Mouse (Mus musculus) myocyte (in vitro differentiated cells): Measurements from ENCODE around the gene Gpr22. TPM values are rescaled to one million over a fixed set of nuclear protein-coding genes. Genes with fewer than 3 reads are reported as not detected.

ENCODE experiments used
- H3K27me3 ChIP-seq: one replicate; pipeline ENCODE4 v1.6.1; 2011; ENCODE audit not compliant: control insufficient read depth, insufficient read depth, insufficient read length
- H3K36me3 ChIP-seq: one replicate; pipeline ENCODE4 v1.6.1; 2011; ENCODE audit not compliant: control insufficient read depth, insufficient read depth
- H3K4me2 ChIP-seq: one replicate; pipeline ENCODE4 v1.6.1; 2011; ENCODE audit warnings: low read depth, control low read depth
- H3K4me3 ChIP-seq: one replicate; pipeline ENCODE4 v1.5.1; 2011; ENCODE audit warnings: mild to moderate bottlenecking, control low read depth, moderate library complexity
- H3K79me2 ChIP-seq: one replicate; pipeline ENCODE4 v1.6.1; 2011; ENCODE audit not compliant: control insufficient read depth, insufficient read depth
- H3ac ChIP-seq: one replicate; pipeline ENCODE4 v1.6.1; 2011; ENCODE audit not compliant: control insufficient read depth, insufficient read length
- CEBPB ChIP-seq: IDR thresholded peaks from 2 replicates; pipeline ENCODE4 v1.6.1; 2011; ENCODE audit warnings: mild to moderate bottlenecking, moderate library complexity; ENCODE audit not compliant: poor library complexity, insufficient read depth, severe bottlenecking
- E2F4 ChIP-seq: IDR thresholded peaks from one replicate; pipeline ENCODE4 v1.6.1; 2011; ENCODE audit warnings: mild to moderate bottlenecking, control low read depth, moderate library complexity; ENCODE audit not compliant: insufficient read depth
- MAX ChIP-seq: IDR thresholded peaks from one replicate; pipeline ENCODE4 v1.6.1; 2011; ENCODE audit warnings: low read depth, mild to moderate bottlenecking, control low read depth
- MYOD1 ChIP-seq, 3 experiments: IDR thresholded peaks; one replicate each; pipeline ENCODE4 v1.6.1; 2011; ENCODE audit warnings: control low read depth in 2 of 3, low read depth in 2 of 3, mild to moderate bottlenecking in 2 of 3, moderate library complexity in 1 of 3; ENCODE audit not compliant: insufficient read length in 2 of 3, control insufficient read depth in 1 of 3
- MYOG ChIP-seq, 3 experiments: IDR thresholded peaks; one replicate each; pipeline ENCODE4 v1.6.1; 2011; ENCODE audit warnings: control low read depth in 2 of 3, low read depth in 2 of 3, mild to moderate bottlenecking in 2 of 3; ENCODE audit not compliant: insufficient read length in 2 of 3, control insufficient read depth in 1 of 3, insufficient read depth in 1 of 3
- POLR2A ChIP-seq: IDR thresholded peaks from one replicate; pipeline ENCODE4 v1.6.1; 2011; ENCODE audit warnings: low read depth, mild to moderate bottlenecking, control low read depth, moderate library complexity; ENCODE audit not compliant: insufficient read length
- POLR2AphosphoS2 ChIP-seq: IDR thresholded peaks from one replicate; pipeline ENCODE4 v1.6.1; 2011; ENCODE audit warnings: low read depth, control low read depth; ENCODE audit not compliant: insufficient read length
- REST ChIP-seq: IDR thresholded peaks from one replicate; pipeline ENCODE4 v1.6.1; 2011; ENCODE audit warnings: mild to moderate bottlenecking, control low read depth, moderate library complexity; ENCODE audit not compliant: insufficient read depth, insufficient read length
- SRF ChIP-seq: IDR thresholded peaks from one replicate; pipeline ENCODE4 v1.6.1; 2011; ENCODE audit warnings: low read depth; ENCODE audit not compliant: control insufficient read depth, insufficient read length
- TCF12 ChIP-seq: IDR thresholded peaks from one replicate; pipeline ENCODE4 v1.6.1; 2011; ENCODE audit warnings: mild to moderate bottlenecking, control low read depth; ENCODE audit not compliant: poor library complexity, insufficient read depth, severe bottlenecking
- TCF3 ChIP-seq: IDR thresholded peaks from one replicate; pipeline ENCODE4 v1.6.1; 2011; ENCODE audit warnings: low read depth, control low read depth; ENCODE audit not compliant: insufficient read length
- USF1 ChIP-seq: IDR thresholded peaks from one replicate; pipeline ENCODE4 v1.6.1; 2011; ENCODE audit warnings: low read depth, mild to moderate bottlenecking, control low read depth, moderate library complexity
- polyA plus RNA-seq: library from polyadenylated mRNA; unstranded; fragments of >200 nt; fragmentation: generic; extraction: Trizol; gene quantifications from one replicate; pipeline ENCODE4 v1.2.1, GENCODE M21; 2012; ENCODE audit warnings: missing spikeins

Gene Gpr22
- polyA plus RNA-seq, 1 experiment: 0.04 TPM

DNA sequence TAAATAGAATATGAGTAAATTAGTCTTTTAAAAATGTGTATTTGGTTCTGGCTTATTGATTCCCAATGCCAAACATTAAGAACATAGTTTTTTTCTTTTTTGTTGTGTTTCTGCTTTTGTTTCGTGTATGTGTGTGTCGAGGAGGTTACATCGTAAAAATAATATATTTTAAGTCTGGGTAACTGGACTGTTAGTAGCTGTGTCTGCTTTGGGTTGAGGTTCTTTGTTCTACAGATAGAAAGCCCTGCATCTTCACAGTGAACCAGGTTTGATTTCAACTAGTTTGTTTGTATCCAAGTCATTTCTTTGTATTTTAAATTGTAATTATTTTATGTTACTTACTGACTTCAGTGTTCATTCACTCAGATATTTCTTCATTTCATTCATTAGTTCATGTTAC is 323 bp upstream of the Gpr22 start:
- no peak overlapping the region for H3K4me3 ChIP-seq
- H3ac ChIP-seq: no peak overlapping the region
- H3K36me3 ChIP-seq: no peaks in the 10 kb centered on the region
- H3K27me3 ChIP-seq: no peaks in the 10 kb centered on the region
- TF ChIP-seq TCF3: no peak
- TF ChIP-seq MYOG (IDR thresholded peaks at IDR 0.05; ENCODE audit: control insufficient read depth in 1 of 3, insufficient read depth in 1 of 3, insufficient read length in 2 of 3, low read depth in 2 of 3): no peak
- TF ChIP-seq MYOD1 (IDR thresholded peaks at IDR 0.05; ENCODE audit: control insufficient read depth in 1 of 3, insufficient read length in 2 of 3, low read depth in 2 of 3): no peak
- TF ChIP-seq REST: no peak
- no peak for TF ChIP-seq MAX
- no peak for TF ChIP-seq USF1
- no peak for TF ChIP-seq POLR2A
- TF ChIP-seq POLR2AphosphoS2: no peak
- no peak for TF ChIP-seq TCF12
- TF ChIP-seq CEBPB: no peak
- TF ChIP-seq E2F4: no peak
- TF ChIP-seq SRF: no peak
- no peak overlapping the region for H3K4me2 ChIP-seq
- no peaks in the 10 kb centered on the region for H3K79me2 ChIP-seq

DNA sequence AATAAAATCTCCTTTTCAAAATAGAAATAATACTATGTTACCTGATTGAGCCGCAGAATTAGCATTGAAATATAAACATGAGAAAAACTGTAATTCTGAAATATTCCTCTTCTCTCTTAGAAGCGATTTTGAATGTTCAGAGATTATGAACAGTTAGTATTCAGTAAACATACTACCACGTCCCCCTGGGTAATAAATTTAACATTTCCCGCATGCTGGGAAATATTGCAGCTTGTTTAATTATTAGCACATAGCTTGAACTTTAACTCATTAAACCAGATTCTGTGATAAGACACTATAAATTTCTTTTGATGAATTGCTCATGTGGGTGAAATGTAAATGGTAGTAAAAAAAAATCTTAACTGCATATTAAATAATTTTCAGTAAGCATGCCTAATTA is 1.0 kb downstream of the Gpr22 start:
- H3K27me3 ChIP-seq: no peaks in the 10 kb centered on the region
- H3K79me2 ChIP-seq: no peaks in the 10 kb centered on the region
- H3ac ChIP-seq: no peak overlapping the region
- TF ChIP-seq USF1: no peak
- no peak for TF ChIP-seq MYOD1 (IDR thresholded peaks at IDR 0.05; ENCODE audit: control insufficient read depth in 1 of 3, insufficient read length in 2 of 3, low read depth in 2 of 3)
- TF ChIP-seq MYOG (IDR thresholded peaks at IDR 0.05; ENCODE audit: control insufficient read depth in 1 of 3, insufficient read depth in 1 of 3, insufficient read length in 2 of 3, low read depth in 2 of 3): no peak
- no peak for TF ChIP-seq E2F4
- TF ChIP-seq POLR2AphosphoS2: no peak
- TF ChIP-seq TCF3: no peak
- no peak for TF ChIP-seq SRF
- no peak for TF ChIP-seq REST
- no peak for TF ChIP-seq CEBPB
- no peak for TF ChIP-seq TCF12
- TF ChIP-seq MAX: no peak
- no peak for TF ChIP-seq POLR2A
- no peak overlapping the region for H3K4me3 ChIP-seq
- no peak overlapping the region for H3K4me2 ChIP-seq
- H3K36me3 ChIP-seq: no peaks in the 10 kb centered on the region

DNA sequence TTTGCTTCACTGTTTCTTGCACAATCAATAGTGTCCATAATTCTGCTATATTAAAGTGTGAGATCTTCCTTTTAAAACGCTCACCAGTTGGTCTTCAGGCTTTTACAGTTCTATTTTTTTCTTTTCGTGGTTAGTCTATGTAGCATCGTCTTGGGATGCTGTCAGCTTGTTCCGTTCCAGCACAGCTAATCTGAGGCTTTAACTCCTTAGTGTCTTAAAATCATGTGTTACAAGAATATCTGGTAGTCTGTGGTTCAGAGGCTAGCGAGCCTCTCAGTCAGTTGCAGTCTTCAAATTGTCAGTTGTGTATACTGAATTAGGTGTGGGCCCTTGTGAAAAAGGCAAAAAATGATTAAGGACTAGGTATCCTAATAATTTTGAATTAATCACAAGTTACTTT is 1.5 kb downstream of the Gpr22 start:
- H3ac ChIP-seq: no peak overlapping the region
- no peaks in the 10 kb centered on the region for H3K27me3 ChIP-seq
- TF ChIP-seq MYOG (IDR thresholded peaks at IDR 0.05; ENCODE audit: control insufficient read depth in 1 of 3, insufficient read depth in 1 of 3, insufficient read length in 2 of 3, low read depth in 2 of 3) (no peak), MYOD1 (IDR thresholded peaks at IDR 0.05; ENCODE audit: control insufficient read depth in 1 of 3, insufficient read length in 2 of 3, low read depth in 2 of 3) (no peak), E2F4 (no peak), SRF (no peak), CEBPB (no peak), TCF12 (no peak), USF1 (no peak), POLR2A (no peak), POLR2AphosphoS2 (no peak), TCF3 (no peak), REST (no peak), MAX (no peak)
- H3K36me3 ChIP-seq: no peaks in the 10 kb centered on the region
- H3K4me3 ChIP-seq: no peak overlapping the region
- no peak overlapping the region for H3K4me2 ChIP-seq
- no peaks in the 10 kb centered on the region for H3K79me2 ChIP-seq

DNA sequence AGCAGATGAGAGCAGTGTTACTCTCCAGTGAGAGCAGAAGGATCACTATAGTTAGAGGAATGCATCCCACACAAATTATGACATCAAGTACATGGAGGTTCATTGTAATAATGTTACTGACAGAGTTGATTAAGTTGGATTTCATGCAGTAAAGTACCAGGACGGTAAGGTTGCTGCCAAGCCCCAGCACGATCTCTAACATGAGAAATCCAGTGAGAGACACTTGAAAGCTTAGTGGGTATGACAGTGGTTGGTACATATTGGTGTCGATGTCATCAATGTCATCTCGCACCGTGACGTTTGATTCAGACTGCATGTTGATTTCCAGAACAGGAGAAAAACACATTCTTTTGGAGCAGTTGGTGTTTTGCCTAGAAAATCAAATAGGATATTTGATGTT is 4.1 kb downstream of the Gpr22 start:
- H3ac ChIP-seq: no peak overlapping the region
- no peaks in the 10 kb centered on the region for H3K27me3 ChIP-seq
- H3K36me3 ChIP-seq: no peaks in the 10 kb centered on the region
- no peak overlapping the region for H3K4me2 ChIP-seq
- no peaks in the 10 kb centered on the region for H3K79me2 ChIP-seq
- no peak overlapping the region for H3K4me3 ChIP-seq
- TF ChIP-seq POLR2A (no peak), TCF12 (no peak), MYOD1 (IDR thresholded peaks at IDR 0.05; ENCODE audit: control insufficient read depth in 1 of 3, insufficient read length in 2 of 3, low read depth in 2 of 3) (no peak), E2F4 (no peak)

DNA sequence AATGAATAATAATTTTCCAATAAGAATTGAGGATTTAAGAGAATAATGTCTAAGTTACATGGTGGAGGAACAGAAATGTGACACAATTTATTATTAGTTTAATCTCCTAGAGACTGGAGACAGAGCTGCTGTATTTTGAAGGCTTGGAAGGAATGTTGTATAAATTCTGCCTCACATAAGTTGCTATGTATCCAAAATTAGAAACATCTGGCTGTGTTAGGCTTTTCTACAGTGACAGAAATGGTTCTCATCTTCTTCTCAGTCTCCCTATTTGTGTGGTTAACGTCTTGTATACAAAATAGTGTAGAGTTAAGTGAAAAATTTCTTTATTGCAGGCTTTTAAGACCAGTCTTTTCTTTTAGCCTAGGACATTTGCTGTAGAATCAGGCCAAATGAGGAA is 6.2 kb downstream of the Gpr22 start:
- Histone ChIP-seq H3K36me3 (no peaks in the 10 kb centered on the region), H3K27me3 (no peaks in the 10 kb centered on the region), H3K79me2 (no peaks in the 10 kb centered on the region), H3K4me2 (no peak overlapping the region), H3ac (no peak overlapping the region), H3K4me3 (no peak overlapping the region)
- TF ChIP-seq CEBPB (no peak), TCF12 (no peak), REST (no peak)
